Mouse (Mus musculus) hindbrain, embryonic 12.5 days (tissue): ENCODE data around the gene Tmem151b. TPM values are rescaled to one million over a fixed set of nuclear protein-coding genes. Genes with fewer than 3 reads are reported as not detected.

Experiments used
- ATAC-seq: fragments of 200-750 bp; cut with Nextera tagmentation; 2 replicates; pipeline ENCODE4 v1.8.0; 2017; ENCODE audit warnings: moderate TSS enrichment; ENCODE audit not compliant: low FRiP score
- H3K27ac ChIP-seq: fragments of 300-500 bp; sonication (generic); 2 replicates; pipeline ENCODE4 v1.5.1; 2016; ENCODE audit warnings: mild to moderate bottlenecking
- H3K27me3 ChIP-seq: fragments of 300-500 bp; sonication (generic); 2 replicates; pipeline ENCODE4 v1.6.1; 2016; ENCODE audit warnings: mild to moderate bottlenecking
- H3K36me3 ChIP-seq: fragments of 300-500 bp; sonication (generic); 2 replicates; pipeline ENCODE4 v1.6.1; 2016; ENCODE audit warnings: mild to moderate bottlenecking
- H3K4me1 ChIP-seq: fragments of 300-500 bp; sonication (generic); 2 replicates; pipeline ENCODE4 v1.6.1; 2016
- H3K4me2 ChIP-seq: fragments of 300-500 bp; sonication (generic); replicated peaks from 2 replicates; pipeline ENCODE4 v1.6.1; 2016; ENCODE audit warnings: mild to moderate bottlenecking
- H3K4me3 ChIP-seq: fragments of 300-500 bp; sonication (generic); 2 replicates; pipeline ENCODE4 v1.5.1; 2016; ENCODE audit warnings: mild to moderate bottlenecking
- H3K9ac ChIP-seq: fragments of 300-500 bp; sonication (generic); 2 replicates; pipeline ENCODE4 v1.6.1; 2016; ENCODE audit warnings: mild to moderate bottlenecking, moderate library complexity
- H3K9me3 ChIP-seq: fragments of 300-500 bp; sonication (generic); replicated peaks from 2 replicates; pipeline ENCODE4 v1.6.1; 2016; ENCODE audit warnings: mild to moderate bottlenecking
- WGBS: fragments of 180-500 bp; shearing (Covaris S2); methylation state at CpG from one replicate; pipeline ENCODE4 v1.1.7; 2016; 5-methylcytosine and 5-hydroxymethylcytosine counted together
- polyA plus RNA-seq: library from polyadenylated mRNA; unstranded; fragments of >200 nt; fragmentation: Nextera tagmentation; extraction: Ambion mirVana; gene quantifications from 2 replicates; pipeline ENCODE4 v1.2.1, GENCODE M21; 2016

Gene Tmem151b
- polyA plus RNA-seq, 1 experiment from 2014 or later = 13.0 TPM

- H3K4me2 ChIP-seq = no peak overlapping the region
- H3K4me1 ChIP-seq = peaks cover 19% of the 10 kb centered on the region
- ATAC-seq = no peak
- no peaks in the 10 kb centered on the region for H3K36me3 ChIP-seq
- no peak overlapping the region for H3K27ac ChIP-seq
- WGBS = 68% methylated on average over 7 of the region's 7 CpGs
- H3K4me3 ChIP-seq = no peak overlapping the region
- 0 out of 2 replicates have a peak overlapping the region, but pooled peaks have one; percentile 28 for H3K9ac ChIP-seq
- no peaks in the 10 kb centered on the region for H3K9me3 ChIP-seq
- peaks cover 14% of the 10 kb centered on the region for H3K27me3 ChIP-seq
These were observed 7.9 kb upstream of the Tmem151b start for GRCm38 (mm10) chr17:45557246-45557824.

- Histone ChIP-seq H3K36me3 (no peaks in the 10 kb centered on the region), H3K4me2 (peak overlapping the region; percentile 96), H3K9me3 (no peaks in the 10 kb centered on the region), H3K9ac (peak overlapping the region; percentile 78; the same call in 1 of the 2 replicates), H3K27ac (no peak overlapping the region), H3K4me3 (peak overlapping the region; percentile 65), H3K4me1 (peaks cover 23% of the 10 kb centered on the region), H3K27me3 (peaks cover 14% of the 10 kb centered on the region)
- no peak for ATAC-seq
- 63% methylated on average over 3 of the region's 3 CpGs for WGBS
These were observed 7.2 kb upstream of the Tmem151b start for GRCm38 (mm10) chr17:45556514-45557245.

GRCm38 (mm10) chr17:45556107-45556489, 6.6 kb upstream of the Tmem151b start:
- H3K27ac ChIP-seq = 0 out of 2 replicates have a peak overlapping the region, but pooled peaks have one; percentile 12
- H3K4me1 ChIP-seq = peaks cover 25% of the 10 kb centered on the region
- H3K9me3 ChIP-seq = no peaks in the 10 kb centered on the region
- no peak for ATAC-seq
- H3K9ac ChIP-seq = peak overlapping the region; percentile 78
- H3K27me3 ChIP-seq = peaks cover 14% of the 10 kb centered on the region
- WGBS = 4% methylated on average over 10 of the region's 14 CpGs
- no peaks in the 10 kb centered on the region for H3K36me3 ChIP-seq
- H3K4me3 ChIP-seq = peak overlapping the region; percentile 65
- peak overlapping the region; percentile 96 for H3K4me2 ChIP-seq

GRCm38 (mm10) chr17:45555452-45556106, 6.1 kb upstream of the Tmem151b start, which contains the start of gene Nfkbie:
TSS of gene Nfkbie (plus strand) at chr17:45555703.
- H3K27me3 ChIP-seq = peaks cover 14% of the 10 kb centered on the region
- H3K9ac ChIP-seq = peak within 1 kb of the TSS; percentile 78
- no peaks in the 10 kb centered on the region for H3K9me3 ChIP-seq
- under 1% methylated on average over 45 of the region's 45 CpGs for WGBS
- peak within 1 kb of the TSS; percentile 96 for H3K4me2 ChIP-seq
- H3K4me1 ChIP-seq = peaks cover 26% of the 10 kb centered on the region
- peak; percentile 66 for ATAC-seq
- no peaks in the 10 kb centered on the region for H3K36me3 ChIP-seq
- H3K27ac ChIP-seq = 0 out of 2 replicates have a peak within 1 kb of the TSS, but pooled peaks have one; percentile 12
- H3K4me3 ChIP-seq = peak within 1 kb of the TSS; percentile 65

- ATAC-seq = no peak
- Histone ChIP-seq H3K36me3 (no peaks in the 10 kb centered on the region), H3K27ac (no peak overlapping the region), H3K4me2 (no peak overlapping the region), H3K4me1 (peaks cover 36% of the 10 kb centered on the region), H3K27me3 (peaks cover 14% of the 10 kb centered on the region), H3K9me3 (no peaks in the 10 kb centered on the region), H3K9ac (no peak overlapping the region), H3K4me3 (no peak overlapping the region)
- 57% methylated on average over 1 of the region's 1 CpGs for WGBS
These were observed 4.9 kb upstream of the Tmem151b start for GRCm38 (mm10) chr17:45554420-45554819.

GRCm38 (mm10) chr17:45553065-45553464, 3.6 kb upstream of the Tmem151b start:
- H3K4me1 ChIP-seq = peaks cover 42% of the 10 kb centered on the region
- no peak overlapping the region for H3K27ac ChIP-seq
- no peaks in the 10 kb centered on the region for H3K36me3 ChIP-seq
- H3K4me3 ChIP-seq = no peak overlapping the region
- no peak overlapping the region for H3K9ac ChIP-seq
- no peak overlapping the region for H3K4me2 ChIP-seq
- H3K27me3 ChIP-seq = peaks cover 17% of the 10 kb centered on the region
- ATAC-seq = no peak
- WGBS = 91% methylated on average over 3 of the region's 3 CpGs
- H3K9me3 ChIP-seq = no peaks in the 10 kb centered on the region

- 4% methylated on average over 8 of the region's 8 CpGs for WGBS
- Histone ChIP-seq H3K36me3 (0 out of 2 replicates have a peak, but pooled peaks cover 1% of the 10 kb centered on the region), H3K4me2 (no peak overlapping the region), H3K9me3 (no peaks in the 10 kb centered on the region), H3K4me3 (no peak overlapping the region), H3K4me1 (peaks cover 41% of the 10 kb centered on the region), H3K27ac (no peak overlapping the region), H3K27me3 (peaks cover 25% of the 10 kb centered on the region), H3K9ac (no peak overlapping the region)
- ATAC-seq = no peak
These were observed 2.5 kb upstream of the Tmem151b start for GRCm38 (mm10) chr17:45551816-45552451.

GRCm38 (mm10) chr17:45551249-45551796, 1.8 kb upstream of the Tmem151b start:
- H3K27me3 ChIP-seq = peaks cover 27% of the 10 kb centered on the region
- no peak overlapping the region for H3K4me2 ChIP-seq
- peaks cover 40% of the 10 kb centered on the region for H3K4me1 ChIP-seq
- H3K36me3 ChIP-seq = peaks cover 7% of the 10 kb centered on the region; the same call in 1 of the 2 replicates
- no peak overlapping the region for H3K27ac ChIP-seq
- no peaks in the 10 kb centered on the region for H3K9me3 ChIP-seq
- H3K4me3 ChIP-seq = no peak overlapping the region
- no peak for ATAC-seq
- WGBS = 39% methylated on average over 7 of the region's 7 CpGs
- H3K9ac ChIP-seq = 0 out of 2 replicates have a peak overlapping the region, but pooled peaks have one; percentile 24

GRCm38 (mm10) chr17:45550253-45550652, 776 bp upstream of the Tmem151b start:
- H3K9me3 ChIP-seq = no peaks in the 10 kb centered on the region
- H3K27me3 ChIP-seq = peaks cover 35% of the 10 kb centered on the region
- no peak for ATAC-seq
- 0 out of 2 replicates have a peak overlapping the region, but pooled peaks have one; percentile 94 for H3K4me3 ChIP-seq
- WGBS = 28% methylated on average over 5 of the region's 5 CpGs
- H3K9ac ChIP-seq = peak overlapping the region; percentile 97; the same call in 1 of the 2 replicates
- peaks cover 45% of the 10 kb centered on the region for H3K4me1 ChIP-seq
- H3K36me3 ChIP-seq = peaks cover 11% of the 10 kb centered on the region
- H3K4me2 ChIP-seq = peak overlapping the region; percentile 71
- no peak overlapping the region for H3K27ac ChIP-seq

- Histone ChIP-seq H3K36me3 (peaks cover 20% of the 10 kb centered on the region), H3K4me3 (peak overlapping the region; percentile 94), H3K4me1 (peaks cover 59% of the 10 kb centered on the region), H3K4me2 (peak overlapping the region; percentile 71), H3K27ac (peak overlapping the region; percentile 96), H3K9me3 (no peaks in the 10 kb centered on the region), H3K9ac (peak overlapping the region; percentile 97), H3K27me3 (peaks cover 45% of the 10 kb centered on the region)
- WGBS = 3% methylated on average over 58 of the region's 68 CpGs
- ATAC-seq = peak; percentile 66
These were observed 650 bp downstream of the Tmem151b start for GRCm38 (mm10) chr17:45548541-45549512.
